In genomic region chr2:160367448-160368208, GRCm38 (mm10) we compare ENCODE assay signal across 8 mouse cellular contexts. TPM values are rescaled to one million over a fixed set of nuclear protein-coding genes. Genes with fewer than 3 reads are reported as not detected.
DNase-seq lines count a peak whose midpoint lies in the region; ATAC-seq and TF ChIP-seq lines count a peak whose summit lies in the region.

No protein-coding gene starts in this region.

- H3K4me3 ChIP-seq in midbrain, embryonic 11.5 days (ENCODE audit: low read depth, low read length): peak overlapping the region; percentile 50
- peak overlapping the region; percentile 81 for H3K4me3 ChIP-seq in small intestine, adult 2 months (ENCODE audit: low read depth, low read length)

- peaks cover 72% of the 10 kb centered on the region for H3K27me3 ChIP-seq in midbrain, embryonic 11.5 days (ENCODE audit: control insufficient read depth, insufficient read depth, low read length)
- H3K27me3 ChIP-seq in small intestine, adult 2 months (ENCODE audit: control insufficient read depth, insufficient read depth, low read length): peaks cover 52% of the 10 kb centered on the region

- no peaks in the 10 kb centered on the region for H3K36me3 ChIP-seq in midbrain, embryonic 11.5 days (ENCODE audit: control insufficient read depth, insufficient read depth, low read length)
- peaks cover 7% of the 10 kb centered on the region for H3K36me3 ChIP-seq in small intestine, adult 2 months (ENCODE audit: control insufficient read depth, insufficient read depth, low read length)

- intact Hi-C loops in left cerebral cortex, postnatal 4 days (cut with DNase I): loop anchor here (5.0 to 10.0 kb wide), 3 partner anchors 210 to 1455 kb away; no protein-coding TSS in a partner anchor

- no peaks in the 10 kb centered on the region for H3K9me3 ChIP-seq in midbrain, embryonic 11.5 days (ENCODE audit: control insufficient read depth, low read length)

- peak overlapping the region; percentile 73 for H3K9ac ChIP-seq in midbrain, embryonic 11.5 days (ENCODE audit: low read length)

- H3K27ac ChIP-seq in midbrain, embryonic 11.5 days (ENCODE audit: low read depth, low read length): peak overlapping the region; percentile 82
- peak overlapping the region; percentile 68 for H3K27ac ChIP-seq in small intestine, adult 2 months (ENCODE audit: insufficient read depth, low read depth, low read length)

- H3K4me1 ChIP-seq in midbrain, embryonic 11.5 days (ENCODE audit: control insufficient read depth, insufficient read depth, low read length): peaks cover 19% of the 10 kb centered on the region
- H3K4me1 ChIP-seq in small intestine, adult 2 months (ENCODE audit: control insufficient read depth, insufficient read depth, insufficient read length, low read length): peaks cover 2% of the 10 kb centered on the region; the same call in 1 of the 2 replicates

- no peak; the same call in 1 of the 2 replicates for TF ChIP-seq POLR2A in small intestine, adult 2 months (IDR thresholded peaks at IDR 0.05; ENCODE audit: low read depth, low read length)

- peak; percentile 91 for TF ChIP-seq CTCF in small intestine, adult 2 months (IDR thresholded peaks at IDR 0.05; ENCODE audit: extremely low read depth, insufficient read length, insufficient replicate concordance, low read depth, low read length)

- under 1% methylated on average over 45 of the region's 45 CpGs for WGBS in midbrain, embryonic 11.5 days
- WGBS in small intestine, adult 2 months: under 1% methylated on average over 45 of the region's 45 CpGs

- DNase-seq in adrenal gland, adult 2 months: peak; percentile 91
- DNase-seq in embryo, embryonic 11.5 days (ENCODE audit: low read depth, low spot score): peak; percentile 85
- DNase-seq in gastrocnemius, postnatal 4 days (ENCODE audit: low spot score in 2 of 2): peak; percentile 80 to 87
- peak; percentile 85 for DNase-seq in kidney, adult 11 months
- DNase-seq in left cerebral cortex, postnatal 4 days: peak; percentile 88
- DNase-seq in midbrain, embryonic 11.5 days (ENCODE audit: low spot score, missing footprints): peak; percentile 99

- ATAC-seq in midbrain, embryonic 11.5 days (ENCODE audit: low FRiP score): peak; percentile 63
- ATAC-seq in inflammation-experienced regulatory T-cells, adult 6 months: no peak

- peak overlapping the region; percentile 92 for H3K4me2 ChIP-seq in midbrain, embryonic 11.5 days

RNA-seq across cellular contexts. Expression of gene Mafb, which starts 0.8 kb away (rescaled TPM):
- total RNA-seq in adrenal gland, adult 2 months (2021): 10 to 100 TPM; 18.0 to 18.1 TPM
- polyA plus RNA-seq in adrenal gland, adult 2 months (2012; rRNA removed): 11.4 and 13.1 TPM in 2 replicates
- total RNA-seq in gastrocnemius, postnatal 4 days (2021): 10 to 100 TPM; 21.5 to 23.7 TPM
- 10 to 100 TPM; 27.8 to 31.9 TPM for total RNA-seq in left cerebral cortex, postnatal 4 days (2021)
- 3.2 and 3.4 TPM in 2 replicates for polyA plus RNA-seq in midbrain, embryonic 11.5 days (2014; fragmentation: Nextera tagmentation; extraction: Ambion mirVana)
- polyA plus RNA-seq in small intestine, adult 2 months (2012; rRNA removed): 33.5 and 65.6 TPM in 2 replicates
- polyA plus RNA-seq in inflammation-experienced regulatory T-cells, adult 6 months (2017; shearing (Covaris generic)): not detected

RNA-seq across cellular contexts. Expression of gene Gm826, which starts 33.7 kb away (rescaled TPM):
- total RNA-seq in adrenal gland, adult 2 months (2021): 1 to 10 TPM; 1.9 to 2.4 TPM
- 0.26 and 0.33 TPM in 2 replicates for polyA plus RNA-seq in adrenal gland, adult 2 months (2012; rRNA removed)
- under 1 TPM in 1 of 2 experiments, not detected in 1; 0.73 TPM for total RNA-seq in gastrocnemius, postnatal 4 days (2021)
- total RNA-seq in left cerebral cortex, postnatal 4 days (2021): under 1 TPM in 1 of 2 experiments, not detected in 1; 0.50 TPM
- polyA plus RNA-seq in midbrain, embryonic 11.5 days (2014; fragmentation: Nextera tagmentation; extraction: Ambion mirVana): not detected in 2 replicates
- 0.13 and 0.65 TPM in 2 replicates for polyA plus RNA-seq in small intestine, adult 2 months (2012; rRNA removed)
- polyA plus RNA-seq in inflammation-experienced regulatory T-cells, adult 6 months (2017; shearing (Covaris generic)): not detected
